Mouse (Mus musculus) cerebellum, adult 2 months (tissue): ENCODE results near the gene Sdhc. TPM values are rescaled to one million over a fixed set of nuclear protein-coding genes. Genes with fewer than 3 reads are reported as not detected.

Source experiments
- DNase-seq, 2 experiments: peaks; one replicate each; pipeline ENCODE4 v3.0.0; 2021
- H3K27ac ChIP-seq: fragments of 200-500 bp; 2 replicates; pipeline ENCODE4 v1.5.1; 2012; ENCODE audit warnings: low read length, control low read depth, inconsistent platforms; ENCODE audit not compliant: insufficient read depth
- H3K27me3 ChIP-seq: fragments of 200-500 bp; 2 replicates; pipeline ENCODE4 v1.6.1; 2012; ENCODE audit warnings: inconsistent platforms, mild to moderate bottlenecking, low read length, moderate library complexity; ENCODE audit not compliant: control insufficient read depth, insufficient read depth
- H3K4me1 ChIP-seq: fragments of 200-500 bp; 2 replicates; pipeline ENCODE4 v1.6.1; 2011; ENCODE audit warnings: low read length; ENCODE audit not compliant: control insufficient read depth, insufficient read depth
- H3K4me3 ChIP-seq: fragments of 200-500 bp; replicated peaks from 2 replicates; pipeline ENCODE3; 2011; ENCODE audit warnings: mild to moderate bottlenecking, low read depth, low read length, control low read depth; ENCODE audit not compliant: insufficient read depth
- CTCF ChIP-seq: fragments of 200-500 bp; IDR thresholded peaks from 2 replicates; pipeline ENCODE4 v1.5.1; 2011; ENCODE audit warnings: low read depth, mild to moderate bottlenecking, control low read depth, low read length, moderate library complexity, borderline replicate concordance; ENCODE audit not compliant: insufficient read depth
- POLR2A ChIP-seq: fragments of 200-500 bp; IDR thresholded peaks from 2 replicates; pipeline ENCODE4 v1.6.1; 2011; ENCODE audit warnings: low read length, control low read depth, borderline replicate concordance; ENCODE audit not compliant: insufficient read depth
- WGBS: fragments of 180-500 bp; shearing (Covaris S2); methylation state at CpG from one replicate; pipeline ENCODE4 v1.1.7; 2018; 5-methylcytosine and 5-hydroxymethylcytosine counted together
- polyA plus RNA-seq: library from polyadenylated mRNA; depleted of rRNA; stranded (reverse); fragments of >200 nt; gene quantifications from 2 replicates; pipeline ENCODE4 v1.2.3, GENCODE M21; 2012; rRNA removed

Sdhc gene
- polyA plus RNA-seq, result 302 and 305 TPM in 2 replicates

GRCm38 (mm10) chr1:171149974-171150760, at the start of gene Sdhc, which contains the start of gene Mpz:
TSS of gene Sdhc (minus strand) at chr1:171150603.
TSS of gene Mpz (plus strand) at chr1:171150711.
- peak within 1 kb of the TSS; percentile 96 for H3K4me3 ChIP-seq
- H3K4me1 ChIP-seq, result peaks cover 4% of the 10 kb centered on the region; the same call in 1 of the 2 replicates
- no peaks in the 10 kb centered on the region for H3K27me3 ChIP-seq
- TF ChIP-seq POLR2A, result peak; percentile 99
- no peak for TF ChIP-seq CTCF
- peak within 1 kb of the TSS; percentile 90 for H3K27ac ChIP-seq
- DNase-seq, result peak; percentile 94 to 96
- WGBS, result under 1% methylated on average over 34 of the region's 34 CpGs

- Histone ChIP-seq H3K27me3 (no peaks in the 10 kb centered on the region; the same call in 1 of the 2 replicates), H3K4me1 (no peaks in the 10 kb centered on the region), H3K27ac (no peak overlapping the region), H3K4me3 (no peak overlapping the region)
- no peak for DNase-seq
- no peak for TF ChIP-seq POLR2A
- TF ChIP-seq CTCF, result no peak
- WGBS, result 48% methylated on average over 1 of the region's 1 CpGs
Measured at GRCm38 (mm10) chr1:171199532-171199931, 49.1 kb upstream of the Sdhc start.

- WGBS, result under 1% methylated on average over 33 of the region's 33 CpGs
- TF ChIP-seq POLR2A, result no peak
- no peak for TF ChIP-seq CTCF
- peak; percentile 57 to 69 for DNase-seq
- Histone ChIP-seq H3K27ac (no peak within 1 kb of the TSS), H3K27me3 (no peaks in the 10 kb centered on the region; the same call in 1 of the 2 replicates), H3K4me1 (no peaks in the 10 kb centered on the region; the same call in 1 of the 2 replicates), H3K4me3 (peak within 1 kb of the TSS; percentile 48)
Measured at GRCm38 (mm10) chr1:171195887-171196397, 45.5 kb upstream of the Sdhc start, which contains the start of gene Pcp4l1. TSS of gene Pcp4l1 (minus strand) at chr1:171196268.

- Histone ChIP-seq H3K4me1 (no peaks in the 10 kb centered on the region; the same call in 1 of the 2 replicates), H3K27me3 (no peaks in the 10 kb centered on the region; the same call in 1 of the 2 replicates), H3K27ac (no peak overlapping the region), H3K4me3 (peak overlapping the region; percentile 48)
- no peak for DNase-seq
- WGBS, result 21% methylated on average over 20 of the region's 20 CpGs
- TF ChIP-seq POLR2A, result no peak
- TF ChIP-seq CTCF, result no peak
Measured at GRCm38 (mm10) chr1:171195046-171195822, 44.8 kb upstream of the Sdhc start.

- TF ChIP-seq CTCF (no peak), POLR2A (no peak)
- 44% methylated on average over 11 of the region's 11 CpGs for WGBS
- no peak overlapping the region for H3K27ac ChIP-seq
Measured at GRCm38 (mm10) chr1:171193911-171194830, 43.8 kb upstream of the Sdhc start.

GRCm38 (mm10) chr1:171193093-171193840, 42.9 kb upstream of the Sdhc start:
- Histone ChIP-seq H3K4me1 (no peaks in the 10 kb centered on the region; the same call in 1 of the 2 replicates), H3K4me3 (no peak overlapping the region), H3K27me3 (no peaks in the 10 kb centered on the region; the same call in 1 of the 2 replicates), H3K27ac (no peak overlapping the region)
- no peak for DNase-seq
- no peak for TF ChIP-seq POLR2A
- TF ChIP-seq CTCF, result no peak
- 5% methylated on average over 18 of the region's 18 CpGs for WGBS

More at GRCm38 (mm10) chr1:171193911-171194830, 43.8 kb upstream of the Sdhc start:
- no peak overlapping the region for H3K4me3 ChIP-seq
- no peak for DNase-seq
- no peaks in the 10 kb centered on the region; the same call in 1 of the 2 replicates for H3K4me1 ChIP-seq
- no peaks in the 10 kb centered on the region; the same call in 1 of the 2 replicates for H3K27me3 ChIP-seq
